Mouse (Mus musculus): ENCODE measurements around the gene Dnm3.

GRCm38 (mm10) chr1:162243651-162243990 lies 234.2 kb downstream of the Dnm3 start:
- no peak for TF ChIP-seq CTCF (IDR thresholded peaks at IDR 0.05; ENCODE audit: extremely low read depth, insufficient read length, insufficient replicate concordance, low read depth, low read length)
- TF ChIP-seq POLR2A (IDR thresholded peaks at IDR 0.05; ENCODE audit: low read depth, low read length), result no peak

All from small intestine, adult 2 months (tissue).